Mouse (Mus musculus): Measurements from ENCODE around the gene Ube2o. TPM values are rescaled to one million over a fixed set of nuclear protein-coding genes. Genes with fewer than 3 reads are reported as not detected.
"Not testable (repeated sequence)": the region's sequence is repeated elsewhere in the genome, so short reads cannot be mapped to it uniquely, and the experiment has no call there.

Gene Ube2o
- polyA plus RNA-seq, 2 experiments: 18.7 to 29.7 TPM

GRCm38 (mm10) chr11:116493795-116494252 lies 87.4 kb downstream of the Ube2o start, which contains the start of gene Prpsap1:
Gene Prpsap1, minus strand, starts transcription at chr11:116494202.
- Histone ChIP-seq H3K4me3 (replicated peaks; ENCODE audit: low read length) (no peak within 1 kb of the TSS), H3K27ac (replicated peaks; ENCODE audit: low read depth, low read length) (no peak within 1 kb of the TSS), H3K27me3 (ENCODE audit: control insufficient read depth, insufficient read depth, low read length) (no peaks in the 10 kb centered on the region), H3K9ac (ENCODE audit: low read depth, low read length, severe bottlenecking) (no peak within 1 kb of the TSS), H3K4me1 (ENCODE audit: control insufficient read depth, insufficient read depth, low read length) (peaks cover 7% of the 10 kb centered on the region), H3K9me3 (ENCODE audit: control insufficient read depth, low read length) (no peaks in the 10 kb centered on the region), H3K4me2 (replicated peaks; ENCODE audit: low read depth, low read length, severe bottlenecking) (no peak within 1 kb of the TSS), H3K36me3 (ENCODE audit: control insufficient read depth, insufficient read depth, low read length) (no peaks in the 10 kb centered on the region)
- WGBS: 27% methylated on average over 4 of the region's 4 CpGs
- ATAC-seq (ENCODE audit: low FRiP score, low read depth) (no peak), DNase-seq (ENCODE audit: low spot score) (peak; percentile 64)
- no peak for TF ChIP-seq POLR2A (IDR thresholded peaks at IDR 0.05; ENCODE audit: borderline replicate concordance, extremely low read depth, insufficient read depth, insufficient read length)

- no peak for DNase-seq (ENCODE audit: low spot score)
- no peak for ATAC-seq (ENCODE audit: low FRiP score, low read depth)
- Histone ChIP-seq H3K9me3 (ENCODE audit: control insufficient read depth, low read length) (no peaks in the 10 kb centered on the region), H3K36me3 (ENCODE audit: control insufficient read depth, insufficient read depth, low read length) (no peaks in the 10 kb centered on the region), H3K27me3 (ENCODE audit: control insufficient read depth, insufficient read depth, low read length) (no peaks in the 10 kb centered on the region), H3K9ac (ENCODE audit: low read depth, low read length, severe bottlenecking) (no peak overlapping the region), H3K4me1 (ENCODE audit: control insufficient read depth, insufficient read depth, low read length) (peaks cover 10% of the 10 kb centered on the region), H3K27ac (replicated peaks; ENCODE audit: low read depth, low read length) (no peak overlapping the region), H3K4me3 (replicated peaks; ENCODE audit: low read length) (no peak overlapping the region), H3K4me2 (replicated peaks; ENCODE audit: low read depth, low read length, severe bottlenecking) (no peak overlapping the region)
- TF ChIP-seq POLR2A (IDR thresholded peaks at IDR 0.05; ENCODE audit: borderline replicate concordance, extremely low read depth, insufficient read depth, insufficient read length): no peak
- 80% methylated on average over 5 of the region's 5 CpGs for WGBS
Observed at GRCm38 (mm10) chr11:116493191-116493590, 88.1 kb downstream of the Ube2o start.

GRCm38 (mm10) chr11:116492507-116492906 lies 88.7 kb downstream of the Ube2o start:
- not testable (repeated sequence) for H3K36me3 ChIP-seq (ENCODE audit: control insufficient read depth, insufficient read depth, low read length); DNase-seq (ENCODE audit: low spot score); H3K9me3 ChIP-seq (ENCODE audit: control insufficient read depth, low read length); H3K27me3 ChIP-seq (ENCODE audit: control insufficient read depth, insufficient read depth, low read length); H3K4me2 ChIP-seq (replicated peaks; ENCODE audit: low read depth, low read length, severe bottlenecking); H3K27ac ChIP-seq (replicated peaks; ENCODE audit: low read depth, low read length); H3K4me3 ChIP-seq (replicated peaks; ENCODE audit: low read length); H3K9ac ChIP-seq (ENCODE audit: low read depth, low read length, severe bottlenecking); ATAC-seq (ENCODE audit: low FRiP score, low read depth); H3K4me1 ChIP-seq (ENCODE audit: control insufficient read depth, insufficient read depth, low read length)
- WGBS: no CpG with 5 or more reads among the region's 1 CpGs

GRCm38 (mm10) chr11:116491338-116491737 lies 89.9 kb downstream of the Ube2o start:
- no peak overlapping the region for H3K27ac ChIP-seq (replicated peaks; ENCODE audit: low read depth, low read length)
- H3K9me3 ChIP-seq (ENCODE audit: control insufficient read depth, low read length): no peaks in the 10 kb centered on the region
- H3K4me3 ChIP-seq (replicated peaks; ENCODE audit: low read length): no peak overlapping the region
- H3K9ac ChIP-seq (ENCODE audit: low read depth, low read length, severe bottlenecking): no peak overlapping the region
- H3K36me3 ChIP-seq (ENCODE audit: control insufficient read depth, insufficient read depth, low read length): peaks cover 12% of the 10 kb centered on the region
- no peak overlapping the region for H3K4me2 ChIP-seq (replicated peaks; ENCODE audit: low read depth, low read length, severe bottlenecking)
- DNase-seq (ENCODE audit: low spot score) (no peak), ATAC-seq (ENCODE audit: low FRiP score, low read depth) (no peak)
- no peak for TF ChIP-seq POLR2A (IDR thresholded peaks at IDR 0.05; ENCODE audit: borderline replicate concordance, extremely low read depth, insufficient read depth, insufficient read length)
- peaks cover 10% of the 10 kb centered on the region for H3K4me1 ChIP-seq (ENCODE audit: control insufficient read depth, insufficient read depth, low read length)
- 70% methylated on average over 6 of the region's 6 CpGs for WGBS
- no peaks in the 10 kb centered on the region for H3K27me3 ChIP-seq (ENCODE audit: control insufficient read depth, insufficient read depth, low read length)

- Histone ChIP-seq H3K4me2 (replicated peaks; ENCODE audit: low read depth, low read length, severe bottlenecking) (peak overlapping the region; percentile 79), H3K4me3 (replicated peaks; ENCODE audit: low read length) (peak overlapping the region; percentile 93), H3K4me1 (ENCODE audit: control insufficient read depth, insufficient read depth, low read length) (peaks cover 10% of the 10 kb centered on the region), H3K27me3 (ENCODE audit: control insufficient read depth, insufficient read depth, low read length) (no peaks in the 10 kb centered on the region), H3K27ac (replicated peaks; ENCODE audit: low read depth, low read length) (peak overlapping the region; percentile 81), H3K9ac (ENCODE audit: low read depth, low read length, severe bottlenecking) (peak overlapping the region; percentile 88), H3K36me3 (ENCODE audit: control insufficient read depth, insufficient read depth, low read length) (peaks cover 21% of the 10 kb centered on the region), H3K9me3 (ENCODE audit: control insufficient read depth, low read length) (no peaks in the 10 kb centered on the region)
- DNase-seq (ENCODE audit: low spot score) (peak; percentile 92), ATAC-seq (ENCODE audit: low FRiP score, low read depth) (peak; percentile 93)
- peak; percentile 95 for TF ChIP-seq POLR2A (IDR thresholded peaks at IDR 0.05; ENCODE audit: borderline replicate concordance, extremely low read depth, insufficient read depth, insufficient read length)
- WGBS: under 1% methylated on average over 61 of the region's 62 CpGs
Observed at GRCm38 (mm10) chr11:116490232-116491107, 90.8 kb downstream of the Ube2o start.
